Mouse (Mus musculus) kidney, adult 2 months (tissue): ENCODE measurements around the gene Cox16. TPM values are rescaled to one million over a fixed set of nuclear protein-coding genes. Genes with fewer than 3 reads are reported as not detected.
"Not testable (repeated sequence)": the region's sequence is repeated elsewhere in the genome, so short reads cannot be mapped to it uniquely, and the experiment has no call there.

Source experiments
- DNase-seq: peaks from one replicate; pipeline ENCODE4 v3.0.0; 2021
- H3K27ac ChIP-seq: fragments of 200-500 bp; 2 replicates; pipeline ENCODE4 v1.5.1; 2012; ENCODE audit warnings: low read depth, low read length, control low read depth, inconsistent platforms; ENCODE audit not compliant: insufficient read depth
- H3K27me3 ChIP-seq: fragments of 200-500 bp; replicated peaks from 2 replicates; pipeline ENCODE4 v1.6.1; 2012; ENCODE audit warnings: mild to moderate bottlenecking, moderate library complexity, low read length, inconsistent platforms; ENCODE audit not compliant: control insufficient read depth, insufficient read depth
- H3K36me3 ChIP-seq: fragments of 200-500 bp; 2 replicates; pipeline ENCODE4 v1.6.1; 2012; ENCODE audit warnings: mild to moderate bottlenecking, moderate library complexity, low read length, inconsistent platforms; ENCODE audit not compliant: control insufficient read depth, insufficient read depth
- H3K4me1 ChIP-seq: fragments of 200-500 bp; 2 replicates; pipeline ENCODE4 v1.6.1; 2011; ENCODE audit warnings: low read length; ENCODE audit not compliant: control insufficient read depth, insufficient read depth
- H3K4me3 ChIP-seq: fragments of 200-500 bp; 2 replicates; pipeline ENCODE4 v1.5.1; 2011; ENCODE audit warnings: mild to moderate bottlenecking, low read depth, low read length, control low read depth; ENCODE audit not compliant: insufficient read depth
- CTCF ChIP-seq: fragments of 200-500 bp; conservative IDR thresholded peaks from 2 replicates; pipeline ENCODE4 v1.5.1; 2011; ENCODE audit warnings: low read depth, mild to moderate bottlenecking, control low read depth, low read length, moderate library complexity, mixed read lengths; ENCODE audit not compliant: insufficient read depth, insufficient read length
- POLR2A ChIP-seq: fragments of 200-500 bp; IDR thresholded peaks from one replicate; pipeline ENCODE4 v1.6.1; 2011; ENCODE audit warnings: low read depth, low read length, control low read depth
- WGBS: fragments of 180-500 bp; shearing (Covaris S2); methylation state at CpG from one replicate; pipeline ENCODE4 v1.1.7; 2018; 5-methylcytosine and 5-hydroxymethylcytosine counted together
- polyA plus RNA-seq: library from polyadenylated mRNA; depleted of rRNA; stranded (reverse); fragments of >200 nt; gene quantifications from 2 replicates; pipeline ENCODE4 v1.2.3, GENCODE M21; 2012; rRNA removed

Gene Cox16
- 115 and 117 TPM in 2 replicates for polyA plus RNA-seq

DNA sequence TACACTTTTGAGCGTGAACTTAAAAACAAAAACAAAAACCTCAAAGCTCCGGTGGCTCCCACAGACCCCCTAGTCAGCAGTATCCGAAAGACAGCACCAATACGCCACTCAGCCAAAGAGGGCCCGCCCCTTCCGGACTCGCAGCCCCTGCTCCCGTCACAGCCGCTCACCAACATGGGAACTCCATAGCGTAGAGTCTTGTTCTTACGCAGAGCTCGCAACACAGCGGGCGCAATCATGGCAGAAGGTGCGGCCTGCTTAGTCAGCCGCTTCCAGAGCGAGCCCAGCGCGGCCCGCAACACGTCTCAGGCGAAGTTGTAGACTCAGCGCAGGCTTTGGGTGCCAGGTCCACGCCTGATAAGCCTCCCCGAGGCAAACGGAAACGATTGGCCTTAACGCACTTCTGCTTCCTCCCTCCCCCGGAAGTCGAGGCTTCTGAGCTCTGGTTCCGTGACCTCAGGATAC lies at the start of gene Cox16:
TSS of gene Cox16 (minus strand) at position 401 of the 465 bp plus-strand sequence.
- Histone ChIP-seq H3K27me3 (no peaks in the 10 kb centered on the region), H3K27ac (peak within 1 kb of the TSS; percentile 100), H3K4me1 (no peaks in the 10 kb centered on the region), H3K36me3 (no peaks in the 10 kb centered on the region), H3K4me3 (peak within 1 kb of the TSS; percentile 100)
- peak; percentile 93 for DNase-seq
- TF ChIP-seq CTCF (no peak), POLR2A (peak; percentile 19)
- WGBS = under 1% methylated on average over 31 of the region's 31 CpGs

DNA sequence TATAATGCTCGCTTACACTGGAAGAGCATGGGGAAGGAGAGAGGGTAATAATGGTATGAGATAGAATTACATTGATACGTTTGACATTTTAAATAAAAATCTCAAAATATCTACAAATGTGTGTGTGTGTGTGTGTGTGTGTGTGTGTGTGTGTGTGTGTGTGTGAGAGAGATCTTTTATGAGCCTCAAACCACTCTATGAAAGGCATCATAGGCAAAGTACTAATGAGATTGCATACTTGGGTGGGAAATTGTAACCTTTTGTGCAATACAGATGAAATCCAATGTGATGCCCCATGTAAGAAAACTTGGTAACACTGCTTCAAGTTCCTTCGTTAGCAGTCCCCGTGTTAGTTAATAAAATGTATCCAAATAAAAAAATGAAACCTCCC lies 48.1 kb upstream of the Cox16 start:
- Histone ChIP-seq H3K27ac (no peak overlapping the region), H3K4me3 (peak overlapping the region; percentile 88), H3K27me3 (no peaks in the 10 kb centered on the region), H3K36me3 (no peaks in the 10 kb centered on the region), H3K4me1 (peaks cover 6% of the 10 kb centered on the region; the same call in 1 of the 2 replicates)
- DNase-seq = no peak
- 21% methylated on average over 4 of the region's 4 CpGs for WGBS
- TF ChIP-seq POLR2A (no peak), CTCF (no peak)

DNA sequence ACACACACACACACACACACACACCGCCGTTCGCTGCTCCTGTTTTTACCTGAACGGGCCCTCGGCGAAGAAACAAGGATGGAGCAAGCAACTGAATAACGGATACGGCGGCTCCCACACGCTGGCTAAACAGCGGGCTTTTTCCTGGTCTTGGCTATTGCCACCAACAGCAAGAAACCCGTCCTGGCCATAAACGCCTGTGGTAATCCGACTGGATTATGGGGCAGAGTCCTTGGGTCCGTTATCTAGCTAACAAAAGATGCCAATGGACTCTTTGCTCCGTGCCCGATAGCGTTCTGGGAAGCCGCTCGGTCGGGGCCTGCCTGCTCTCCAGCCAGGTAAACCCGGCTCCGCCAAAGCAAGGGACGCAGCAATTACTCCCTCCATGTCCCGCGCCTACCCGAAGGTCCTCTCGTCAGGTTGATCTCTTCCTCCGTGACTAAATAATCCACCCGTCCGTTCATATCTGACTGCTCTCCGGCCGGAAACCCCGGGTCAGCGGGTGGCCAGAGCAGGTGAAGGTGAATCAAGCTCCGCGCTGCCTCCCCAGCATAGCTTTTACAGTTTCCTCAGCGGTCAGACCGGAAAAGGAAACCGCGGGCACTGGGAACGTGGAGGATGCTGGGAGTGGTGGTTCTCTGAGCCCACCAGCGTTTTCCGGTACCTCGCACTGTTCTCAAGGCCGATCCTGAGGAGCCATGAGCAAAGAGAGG lies 47.5 kb upstream of the Cox16 start, which contains the start of the genes Gm20498 and Synj2bp:
TSS of gene Gm20498 (minus strand) at position 590 of the 713 bp plus-strand sequence.
TSS of gene Synj2bp (minus strand) at position 596 of the 713 bp plus-strand sequence.
- H3K4me1 ChIP-seq = peaks cover 6% of the 10 kb centered on the region; the same call in 1 of the 2 replicates
- TF ChIP-seq CTCF (no peak), POLR2A (no peak)
- H3K27ac ChIP-seq = peak within 1 kb of the TSS; percentile 87
- H3K27me3 ChIP-seq = no peaks in the 10 kb centered on the region
- WGBS = under 1% methylated on average over 46 of the region's 46 CpGs
- no peaks in the 10 kb centered on the region for H3K36me3 ChIP-seq
- peak; percentile 94 for DNase-seq
- peak within 1 kb of the TSS; percentile 88 for H3K4me3 ChIP-seq

DNA sequence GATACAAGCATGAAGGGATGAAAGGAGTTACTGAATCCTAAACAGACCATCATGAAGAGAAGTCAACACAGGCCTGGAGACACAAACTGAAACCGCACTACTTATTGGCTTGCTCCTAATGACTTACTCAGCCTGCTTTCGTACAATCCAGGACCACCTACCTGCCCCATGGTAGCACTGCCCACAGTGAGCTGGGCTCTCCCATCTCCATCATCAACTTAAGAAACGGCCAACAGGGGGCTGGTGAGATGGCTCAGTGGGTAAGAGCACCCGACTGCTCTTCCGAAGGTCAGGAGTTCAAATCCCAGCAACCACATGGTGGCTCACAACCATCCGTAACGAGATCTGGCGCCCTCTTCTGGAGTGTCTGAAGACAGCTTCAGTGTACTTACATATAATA lies 45.7 kb upstream of the Cox16 start:
- not testable (repeated sequence) for H3K27me3 ChIP-seq, H3K4me1 ChIP-seq, H3K27ac ChIP-seq, DNase-seq, H3K4me3 ChIP-seq, H3K36me3 ChIP-seq
- 78% methylated on average over 8 of the region's 8 CpGs for WGBS

DNA sequence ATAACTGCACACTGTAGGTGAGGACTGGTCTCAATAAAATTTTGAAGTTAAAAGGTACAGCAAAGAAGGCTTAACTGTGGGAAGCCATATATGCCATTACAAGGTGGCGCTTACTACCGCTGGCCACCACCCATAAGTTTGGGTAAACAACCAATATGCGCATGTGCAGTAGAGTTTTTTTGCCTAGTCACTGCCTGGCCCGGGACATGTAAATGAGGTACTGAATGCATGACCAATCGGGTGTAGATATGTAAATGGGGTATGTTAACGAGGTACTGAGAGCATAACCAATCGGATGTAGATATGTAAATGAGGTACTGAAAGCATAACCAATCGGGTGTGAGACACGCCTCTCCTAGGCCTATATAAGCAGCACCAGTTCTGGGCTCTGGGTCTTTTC lies 12.0 kb upstream of the Cox16 start:
- H3K27ac ChIP-seq, H3K4me3 ChIP-seq, H3K27me3 ChIP-seq, H3K36me3 ChIP-seq, DNase-seq, H3K4me1 ChIP-seq: not testable (repeated sequence)
- 97% methylated on average over 9 of the region's 9 CpGs for WGBS

DNA sequence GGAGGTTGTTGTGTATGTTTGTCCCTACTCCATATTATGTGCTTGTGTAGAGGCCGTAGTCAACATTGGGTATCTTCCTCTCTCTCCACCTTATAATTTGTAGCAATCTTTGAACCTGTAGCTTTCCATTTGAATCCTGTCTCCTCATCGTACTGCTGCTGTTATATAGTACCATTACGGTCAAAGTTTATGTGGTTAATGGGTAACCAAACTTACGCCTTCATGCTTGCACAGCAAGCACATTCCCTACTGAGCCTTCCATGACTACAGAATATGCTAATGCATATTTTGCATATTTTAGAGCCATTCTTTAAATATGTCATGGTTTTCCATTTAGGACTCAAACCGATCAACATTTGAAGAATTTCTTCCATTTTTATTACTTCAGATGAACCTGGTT lies 5.6 kb upstream of the Cox16 start:
- Histone ChIP-seq H3K27me3 (no peaks in the 10 kb centered on the region), H3K27ac (no peak overlapping the region), H3K36me3 (no peaks in the 10 kb centered on the region), H3K4me1 (no peaks in the 10 kb centered on the region), H3K4me3 (no peak overlapping the region)
- WGBS = 55% methylated on average over 5 of the region's 5 CpGs
- TF ChIP-seq POLR2A (no peak), CTCF (no peak)
- peak; percentile 58 for DNase-seq

DNA sequence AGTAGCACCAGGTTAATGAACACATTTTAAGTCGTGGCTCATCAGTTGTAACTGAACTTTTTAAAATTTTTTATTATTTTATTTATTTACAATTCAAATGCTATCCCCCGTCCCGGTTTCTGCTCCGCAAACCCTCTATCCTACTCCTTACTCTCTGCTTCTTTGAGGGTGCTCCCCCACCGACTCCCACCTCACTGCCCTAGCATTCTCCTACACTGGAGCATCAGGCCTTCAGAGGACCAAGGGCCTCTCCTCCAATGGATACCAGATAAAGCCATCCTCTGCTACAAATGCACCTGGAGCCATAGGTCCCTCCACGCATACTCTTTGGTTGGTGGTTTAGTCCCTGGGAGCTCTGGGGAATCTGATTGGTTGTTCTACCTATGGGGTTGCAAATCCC lies 384 bp upstream of the Cox16 start:
- DNase-seq = no peak
- TF ChIP-seq CTCF (no peak), POLR2A (no peak)
- H3K27ac ChIP-seq = peak overlapping the region; percentile 100; the same call in 1 of the 2 replicates
- peak overlapping the region; percentile 100; the same call in 1 of the 2 replicates for H3K4me3 ChIP-seq
- H3K27me3 ChIP-seq = no peaks in the 10 kb centered on the region
- no peaks in the 10 kb centered on the region for H3K36me3 ChIP-seq
- WGBS = 47% methylated on average over 6 of the region's 6 CpGs
- H3K4me1 ChIP-seq = no peaks in the 10 kb centered on the region
